Mouse (Mus musculus): ENCODE data around the gene Acot6. TPM values are rescaled to one million over a fixed set of nuclear protein-coding genes. Genes with fewer than 3 reads are reported as not detected.

The Acot6 gene
- polyA plus RNA-seq, 1 experiment = 0.25 TPM

DNA sequence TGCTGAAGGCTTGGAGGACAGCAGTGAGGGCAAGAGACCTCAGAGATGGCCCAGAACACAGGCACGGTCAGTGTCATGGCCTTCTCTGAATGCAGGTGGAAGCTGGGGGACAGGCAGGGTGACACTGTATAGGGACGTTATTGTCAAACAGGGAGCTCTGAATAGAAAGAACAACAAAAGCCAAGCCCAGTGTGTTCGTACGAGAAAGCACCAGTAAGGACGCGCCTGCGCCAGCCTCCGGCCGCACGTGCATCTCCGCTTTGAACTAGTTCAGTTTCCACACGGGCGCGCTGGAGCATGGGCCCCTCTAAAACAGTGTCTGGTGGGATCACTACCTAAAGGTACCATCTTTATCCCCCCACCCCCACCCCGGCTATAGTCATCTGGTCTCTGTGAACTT lies 49.5 kb downstream of the Acot6 start:
- no peaks in the 10 kb centered on the region for H3K79me2 ChIP-seq (ENCODE audit: control insufficient read depth, insufficient read depth)
- H3ac ChIP-seq (ENCODE audit: control insufficient read depth, insufficient read length, low read depth) = no peak overlapping the region
- H3K4me3 ChIP-seq (ENCODE audit: insufficient read depth, poor library complexity, severe bottlenecking) = no peak overlapping the region
- H3K79me3 ChIP-seq (ENCODE audit: low read depth) = no peaks in the 10 kb centered on the region
- H3K27me3 ChIP-seq (ENCODE audit: control insufficient read depth, insufficient read depth, insufficient read length) = no peaks in the 10 kb centered on the region
- H3K36me3 ChIP-seq (ENCODE audit: control insufficient read depth, insufficient read depth) = peaks cover 48% of the 10 kb centered on the region
- TF ChIP-seq FOSL1 (IDR thresholded peaks at IDR 0.05; ENCODE audit: insufficient read depth, low read length, poor library complexity, severe bottlenecking) = no peak
- TF ChIP-seq USF1 (IDR thresholded peaks at IDR 0.05; ENCODE audit: low read depth) = no peak
- TF ChIP-seq MYOD1 (IDR thresholded peaks at IDR 0.05; ENCODE audit: control insufficient read depth, insufficient read length, low read depth) = no peak
- no peak for TF ChIP-seq MAX (IDR thresholded peaks at IDR 0.05)
- TF ChIP-seq CEBPB (IDR thresholded peaks at IDR 0.05; ENCODE audit: low read depth) = no peak
- TF ChIP-seq MYOG (IDR thresholded peaks at IDR 0.05; ENCODE audit: control insufficient read depth, extremely low read depth, insufficient read length) = no peak
- no peak for TF ChIP-seq CTCF (IDR thresholded peaks at IDR 0.05; ENCODE audit: control insufficient read depth, insufficient read depth, insufficient read length)

- H3K27me3 ChIP-seq (ENCODE audit: control insufficient read depth, insufficient read depth, insufficient read length) = no peaks in the 10 kb centered on the region
- no peaks in the 10 kb centered on the region for H3K79me2 ChIP-seq (ENCODE audit: control insufficient read depth, insufficient read depth)
- no peak overlapping the region for H3ac ChIP-seq (ENCODE audit: control insufficient read depth, insufficient read length, low read depth)
- no peaks in the 10 kb centered on the region for H3K79me3 ChIP-seq (ENCODE audit: low read depth)
- H3K4me3 ChIP-seq (ENCODE audit: insufficient read depth, poor library complexity, severe bottlenecking) = no peak overlapping the region
- H3K36me3 ChIP-seq (ENCODE audit: control insufficient read depth, insufficient read depth) = peaks cover 57% of the 10 kb centered on the region
- TF ChIP-seq FOSL1 (IDR thresholded peaks at IDR 0.05; ENCODE audit: insufficient read depth, low read length, poor library complexity, severe bottlenecking) (no peak), CTCF (IDR thresholded peaks at IDR 0.05; ENCODE audit: control insufficient read depth, insufficient read depth, insufficient read length) (no peak), CEBPB (IDR thresholded peaks at IDR 0.05; ENCODE audit: low read depth) (no peak), USF1 (IDR thresholded peaks at IDR 0.05; ENCODE audit: low read depth) (no peak), MYOG (IDR thresholded peaks at IDR 0.05; ENCODE audit: control insufficient read depth, extremely low read depth, insufficient read length) (no peak), MAX (IDR thresholded peaks at IDR 0.05) (no peak), MYOD1 (IDR thresholded peaks at IDR 0.05; ENCODE audit: control insufficient read depth, insufficient read length, low read depth) (no peak)
Observed at GRCm38 (mm10) chr12:84150976-84151375, 50.5 kb downstream of the Acot6 start.

DNA sequence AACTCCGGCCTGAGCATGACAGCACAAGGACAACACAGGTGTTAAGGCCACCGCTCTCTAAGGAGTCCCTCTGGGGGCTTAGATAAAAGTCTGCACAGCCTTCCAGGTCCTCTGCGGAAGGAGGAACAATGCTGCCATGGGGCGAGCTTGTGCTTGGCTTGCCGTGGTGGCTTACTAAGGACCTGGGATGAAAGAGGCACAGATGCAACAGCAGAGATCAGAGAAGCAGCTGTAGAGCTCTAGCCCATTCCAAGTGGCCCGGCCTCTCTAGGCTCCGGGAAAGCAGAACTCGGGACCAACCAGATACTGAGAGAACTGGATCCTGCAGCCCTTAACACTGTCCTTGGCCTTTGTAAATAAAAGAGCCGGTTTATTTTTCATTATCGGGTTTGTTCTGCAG lies 51.5 kb downstream of the Acot6 start:
- no peaks in the 10 kb centered on the region for H3K27me3 ChIP-seq (ENCODE audit: control insufficient read depth, insufficient read depth, insufficient read length)
- no peak overlapping the region for H3ac ChIP-seq (ENCODE audit: control insufficient read depth, insufficient read length, low read depth)
- H3K4me3 ChIP-seq (ENCODE audit: insufficient read depth, poor library complexity, severe bottlenecking) = no peak overlapping the region
- H3K36me3 ChIP-seq (ENCODE audit: control insufficient read depth, insufficient read depth) = peaks cover 60% of the 10 kb centered on the region
- H3K79me3 ChIP-seq (ENCODE audit: low read depth) = no peaks in the 10 kb centered on the region
- H3K79me2 ChIP-seq (ENCODE audit: control insufficient read depth, insufficient read depth) = no peaks in the 10 kb centered on the region
- TF ChIP-seq CEBPB (IDR thresholded peaks at IDR 0.05; ENCODE audit: low read depth) (no peak), MAX (IDR thresholded peaks at IDR 0.05) (no peak), MYOD1 (IDR thresholded peaks at IDR 0.05; ENCODE audit: control insufficient read depth, insufficient read length, low read depth) (no peak), MYOG (IDR thresholded peaks at IDR 0.05; ENCODE audit: control insufficient read depth, extremely low read depth, insufficient read length) (no peak), USF1 (IDR thresholded peaks at IDR 0.05; ENCODE audit: low read depth) (no peak), CTCF (IDR thresholded peaks at IDR 0.05; ENCODE audit: control insufficient read depth, insufficient read depth, insufficient read length) (no peak), FOSL1 (IDR thresholded peaks at IDR 0.05; ENCODE audit: insufficient read depth, low read length, poor library complexity, severe bottlenecking) (no peak)

- Histone ChIP-seq H3K4me3 (ENCODE audit: insufficient read depth, poor library complexity, severe bottlenecking) (no peak overlapping the region), H3K36me3 (ENCODE audit: control insufficient read depth, insufficient read depth) (peaks cover 62% of the 10 kb centered on the region), H3K79me2 (ENCODE audit: control insufficient read depth, insufficient read depth) (no peaks in the 10 kb centered on the region), H3K79me3 (ENCODE audit: low read depth) (no peaks in the 10 kb centered on the region), H3ac (ENCODE audit: control insufficient read depth, insufficient read length, low read depth) (no peak overlapping the region), H3K27me3 (ENCODE audit: control insufficient read depth, insufficient read depth, insufficient read length) (no peaks in the 10 kb centered on the region)
- no peak for TF ChIP-seq CEBPB (IDR thresholded peaks at IDR 0.05; ENCODE audit: low read depth)
- no peak for TF ChIP-seq CTCF (IDR thresholded peaks at IDR 0.05; ENCODE audit: control insufficient read depth, insufficient read depth, insufficient read length)
Observed at GRCm38 (mm10) chr12:84152352-84153190, 52.1 kb downstream of the Acot6 start.

DNA sequence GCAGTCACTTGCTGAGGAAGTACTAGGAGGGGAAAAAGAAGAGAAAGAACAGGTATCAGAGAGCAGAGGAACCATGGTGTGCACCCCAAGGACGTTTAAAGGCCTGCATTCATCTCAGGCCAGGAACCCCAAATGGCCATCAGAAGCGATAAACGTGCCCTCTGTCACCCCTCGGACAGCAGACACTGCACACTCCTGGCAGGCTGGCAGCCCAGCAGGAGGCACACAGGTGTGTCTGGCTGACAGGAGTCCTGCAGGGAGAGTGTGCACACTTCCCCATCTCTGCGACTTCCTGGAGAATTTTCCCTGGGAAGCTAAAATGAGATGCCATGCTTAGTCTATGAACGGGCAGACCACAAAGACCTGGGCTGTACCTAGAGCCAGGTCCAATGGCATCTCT lies 53.0 kb downstream of the Acot6 start:
- H3K27me3 ChIP-seq (ENCODE audit: control insufficient read depth, insufficient read depth, insufficient read length) = no peaks in the 10 kb centered on the region
- H3K36me3 ChIP-seq (ENCODE audit: control insufficient read depth, insufficient read depth) = peaks cover 66% of the 10 kb centered on the region
- no peaks in the 10 kb centered on the region for H3K79me3 ChIP-seq (ENCODE audit: low read depth)
- no peaks in the 10 kb centered on the region for H3K79me2 ChIP-seq (ENCODE audit: control insufficient read depth, insufficient read depth)
- H3ac ChIP-seq (ENCODE audit: control insufficient read depth, insufficient read length, low read depth) = no peak overlapping the region
- H3K4me3 ChIP-seq (ENCODE audit: insufficient read depth, poor library complexity, severe bottlenecking) = no peak overlapping the region
- no peak for TF ChIP-seq MYOD1 (IDR thresholded peaks at IDR 0.05; ENCODE audit: control insufficient read depth, insufficient read length, low read depth)
- no peak for TF ChIP-seq CTCF (IDR thresholded peaks at IDR 0.05; ENCODE audit: control insufficient read depth, insufficient read depth, insufficient read length)
- TF ChIP-seq MAX (IDR thresholded peaks at IDR 0.05) = no peak
- no peak for TF ChIP-seq MYOG (IDR thresholded peaks at IDR 0.05; ENCODE audit: control insufficient read depth, extremely low read depth, insufficient read length)
- TF ChIP-seq USF1 (IDR thresholded peaks at IDR 0.05; ENCODE audit: low read depth) = no peak
- TF ChIP-seq FOSL1 (IDR thresholded peaks at IDR 0.05; ENCODE audit: insufficient read depth, low read length, poor library complexity, severe bottlenecking) = no peak
- no peak for TF ChIP-seq CEBPB (IDR thresholded peaks at IDR 0.05; ENCODE audit: low read depth)
